Mouse (Mus musculus): Measurements from ENCODE around the gene Adam12. TPM values are rescaled to one million over a fixed set of nuclear protein-coding genes. Genes with fewer than 3 reads are reported as not detected.

Gene Adam12
- total and polyA plus RNA-seq, 2 experiments from 2014 or later = 1.0 to 4.6 TPM

DNA sequence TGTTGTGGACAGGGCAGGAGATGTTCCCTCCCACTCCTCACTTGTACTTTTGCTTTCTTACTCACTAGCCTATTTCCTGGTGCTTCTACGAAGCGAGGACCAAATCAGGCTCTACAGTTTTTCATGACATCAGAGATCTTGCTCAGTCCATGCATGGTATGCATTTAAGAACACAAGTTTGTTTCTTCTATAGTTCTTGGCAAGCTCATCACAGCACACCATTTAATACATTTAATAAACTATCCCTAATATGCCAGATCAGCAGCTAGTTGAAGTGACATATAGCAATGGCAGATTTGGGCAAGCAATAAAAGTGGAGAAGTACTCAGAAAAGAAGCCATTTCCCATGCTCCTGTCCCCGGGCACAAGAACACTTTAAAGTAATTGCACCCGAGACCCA is 285.8 kb downstream of the Adam12 start:
- no peak overlapping the region for H3K27ac ChIP-seq (ENCODE audit: low read depth)
- 73% methylated on average over 4 of the region's 4 CpGs for WGBS
- ATAC-seq (ENCODE audit: insufficient read depth, low read depth) = no peak
- H3K9ac ChIP-seq (replicated peaks; ENCODE audit: low read depth, low read length) = no peak overlapping the region
- no peak for DNase-seq (ENCODE audit: low spot score)
- TF ChIP-seq EP300 (IDR thresholded peaks at IDR 0.05; ENCODE audit: low read depth) (no peak), CTCF (IDR thresholded peaks at IDR 0.05; ENCODE audit: low read depth) (no peak)
- no peaks in the 10 kb centered on the region for H3K4me1 ChIP-seq (ENCODE audit: control insufficient read depth, insufficient read depth)
- H3K36me3 ChIP-seq (replicated peaks; ENCODE audit: control insufficient read depth, insufficient read depth, low read length) = no peaks in the 10 kb centered on the region
- no peak overlapping the region for H3K4me2 ChIP-seq (ENCODE audit: low read depth, low read length)
- no peak overlapping the region for H3K4me3 ChIP-seq (ENCODE audit: low read depth, low read length)
- no peaks in the 10 kb centered on the region for H3K27me3 ChIP-seq (ENCODE audit: control insufficient read depth, insufficient read depth, low read length)
- no peaks in the 10 kb centered on the region for H3K9me3 ChIP-seq (replicated peaks; ENCODE audit: control insufficient read depth, low read length)

DNA sequence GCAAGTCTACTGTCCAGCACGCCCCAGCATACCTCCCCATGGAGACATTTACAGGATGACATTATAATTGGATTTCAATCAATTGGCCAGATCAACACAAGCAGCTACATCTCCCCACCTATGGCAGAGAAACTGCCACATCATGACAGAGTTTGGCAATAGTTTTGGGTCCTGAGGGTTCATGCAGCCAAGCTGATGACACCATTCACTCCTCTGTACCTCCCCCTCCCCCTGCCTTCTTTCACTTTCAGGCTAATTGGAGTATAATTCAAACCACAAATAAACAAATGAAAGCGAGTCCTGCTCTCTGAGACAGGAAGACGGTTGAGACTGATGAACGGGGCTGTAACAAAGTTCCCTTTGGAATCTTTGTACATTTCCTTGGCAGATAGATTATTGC is 291.5 kb downstream of the Adam12 start:
- no peak overlapping the region for H3K9ac ChIP-seq (replicated peaks; ENCODE audit: low read depth, low read length)
- no peaks in the 10 kb centered on the region for H3K36me3 ChIP-seq (replicated peaks; ENCODE audit: control insufficient read depth, insufficient read depth, low read length)
- TF ChIP-seq CTCF (IDR thresholded peaks at IDR 0.05; ENCODE audit: low read depth) = no peak
- TF ChIP-seq EP300 (IDR thresholded peaks at IDR 0.05; ENCODE audit: low read depth) = no peak
- H3K4me3 ChIP-seq (ENCODE audit: low read depth, low read length) = no peak overlapping the region
- 65% methylated on average over 4 of the region's 4 CpGs for WGBS
- no peak overlapping the region for H3K27ac ChIP-seq (ENCODE audit: low read depth)
- H3K27me3 ChIP-seq (ENCODE audit: control insufficient read depth, insufficient read depth, low read length) = no peaks in the 10 kb centered on the region
- no peaks in the 10 kb centered on the region for H3K4me1 ChIP-seq (ENCODE audit: control insufficient read depth, insufficient read depth)
- ATAC-seq (ENCODE audit: insufficient read depth, low read depth) (no peak), DNase-seq (ENCODE audit: low spot score) (no peak)
- H3K4me2 ChIP-seq (ENCODE audit: low read depth, low read length) = no peak overlapping the region
- no peaks in the 10 kb centered on the region for H3K9me3 ChIP-seq (replicated peaks; ENCODE audit: control insufficient read depth, low read length)

DNA sequence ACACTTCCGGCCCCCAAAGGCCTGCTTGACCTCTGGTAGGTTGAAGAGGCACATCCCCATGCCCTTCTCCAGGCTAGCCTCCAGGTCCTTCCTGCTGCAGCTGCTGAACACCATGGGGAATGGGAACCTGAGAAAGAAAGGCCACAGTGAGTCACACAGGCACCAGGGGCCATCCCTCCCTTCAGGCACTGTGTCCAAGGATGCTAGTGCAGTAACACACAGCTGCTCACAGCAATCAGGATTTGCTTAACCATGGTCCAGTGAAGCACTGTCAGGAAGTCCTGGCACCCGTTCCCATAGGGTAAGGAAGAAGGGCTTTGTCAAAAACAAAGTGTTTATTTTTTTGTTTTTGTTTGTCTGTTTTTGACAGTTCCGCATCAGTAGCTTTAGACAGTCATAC is 294.5 kb downstream of the Adam12 start:
- no peak overlapping the region for H3K9ac ChIP-seq (replicated peaks; ENCODE audit: low read depth, low read length)
- DNase-seq (ENCODE audit: low spot score) (no peak), ATAC-seq (ENCODE audit: insufficient read depth, low read depth) (no peak)
- TF ChIP-seq CTCF (IDR thresholded peaks at IDR 0.05; ENCODE audit: low read depth) (no peak), EP300 (IDR thresholded peaks at IDR 0.05; ENCODE audit: low read depth) (no peak)
- no peaks in the 10 kb centered on the region for H3K36me3 ChIP-seq (replicated peaks; ENCODE audit: control insufficient read depth, insufficient read depth, low read length)
- H3K4me2 ChIP-seq (ENCODE audit: low read depth, low read length) = no peak overlapping the region
- H3K4me1 ChIP-seq (ENCODE audit: control insufficient read depth, insufficient read depth) = peaks cover 3% of the 10 kb centered on the region
- H3K27ac ChIP-seq (ENCODE audit: low read depth) = no peak overlapping the region
- no peak overlapping the region for H3K4me3 ChIP-seq (ENCODE audit: low read depth, low read length)
- 77% methylated on average over 3 of the region's 3 CpGs for WGBS
- no peaks in the 10 kb centered on the region for H3K9me3 ChIP-seq (replicated peaks; ENCODE audit: control insufficient read depth, low read length)
- H3K27me3 ChIP-seq (ENCODE audit: control insufficient read depth, insufficient read depth, low read length) = no peaks in the 10 kb centered on the region

DNA sequence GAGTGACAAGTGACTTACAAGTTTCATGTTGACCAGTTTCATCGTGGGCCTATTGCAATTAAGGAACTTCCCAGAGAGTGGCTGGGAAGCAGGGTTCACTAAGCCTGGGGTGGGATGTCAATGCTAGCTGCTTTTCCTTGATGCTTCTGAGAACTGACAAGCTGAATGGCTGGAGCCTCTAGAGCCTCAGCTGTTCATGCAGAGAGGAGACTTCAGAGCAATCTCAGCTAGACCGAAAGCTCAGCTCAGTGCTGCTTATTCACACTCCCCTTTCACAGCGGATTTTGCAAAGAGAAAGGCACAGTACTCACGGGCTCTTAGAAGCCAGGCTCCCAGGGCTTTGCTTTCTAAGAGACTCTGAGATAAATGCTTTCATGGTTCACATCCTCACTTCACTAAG is 295.6 kb downstream of the Adam12 start:
- no peak overlapping the region for H3K9ac ChIP-seq (replicated peaks; ENCODE audit: low read depth, low read length)
- peaks cover 3% of the 10 kb centered on the region for H3K4me1 ChIP-seq (ENCODE audit: control insufficient read depth, insufficient read depth)
- TF ChIP-seq EP300 (IDR thresholded peaks at IDR 0.05; ENCODE audit: low read depth) (no peak), CTCF (IDR thresholded peaks at IDR 0.05; ENCODE audit: low read depth) (no peak)
- no peak for DNase-seq (ENCODE audit: low spot score)
- H3K4me3 ChIP-seq (ENCODE audit: low read depth, low read length) = no peak overlapping the region
- no peaks in the 10 kb centered on the region for H3K36me3 ChIP-seq (replicated peaks; ENCODE audit: control insufficient read depth, insufficient read depth, low read length)
- no peaks in the 10 kb centered on the region for H3K9me3 ChIP-seq (replicated peaks; ENCODE audit: control insufficient read depth, low read length)
- no peak for ATAC-seq (ENCODE audit: insufficient read depth, low read depth)
- WGBS = 53% methylated on average over 4 of the region's 4 CpGs
- H3K4me2 ChIP-seq (ENCODE audit: low read depth, low read length) = no peak overlapping the region
- no peaks in the 10 kb centered on the region for H3K27me3 ChIP-seq (ENCODE audit: control insufficient read depth, insufficient read depth, low read length)
- H3K27ac ChIP-seq (ENCODE audit: low read depth) = no peak overlapping the region

DNA sequence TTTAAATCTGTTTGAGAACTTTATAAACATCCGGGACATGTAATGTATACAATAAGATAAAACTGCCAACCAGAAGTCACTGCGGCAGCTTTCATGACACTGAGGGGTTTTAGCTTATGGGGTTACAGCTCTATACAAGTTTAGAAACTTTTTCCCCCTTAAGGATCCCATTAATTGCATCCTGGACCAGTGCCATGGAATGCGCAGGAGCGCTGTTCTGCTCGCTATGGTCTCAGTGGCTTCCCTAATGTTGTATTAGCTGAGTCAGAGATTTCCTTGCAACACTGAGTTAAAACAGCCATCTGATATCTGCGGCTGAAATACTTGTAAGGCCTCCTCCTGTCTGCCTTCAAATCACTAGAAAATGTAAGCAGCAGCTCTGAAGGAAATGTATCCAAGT is 298.6 kb downstream of the Adam12 start:
- no peak for DNase-seq (ENCODE audit: low spot score)
- no peak for TF ChIP-seq CTCF (IDR thresholded peaks at IDR 0.05; ENCODE audit: low read depth)
- TF ChIP-seq EP300 (IDR thresholded peaks at IDR 0.05; ENCODE audit: low read depth) = no peak
- no peaks in the 10 kb centered on the region for H3K27me3 ChIP-seq (ENCODE audit: control insufficient read depth, insufficient read depth, low read length)
- no peak overlapping the region for H3K27ac ChIP-seq (ENCODE audit: low read depth)
- peaks cover 3% of the 10 kb centered on the region for H3K4me1 ChIP-seq (ENCODE audit: control insufficient read depth, insufficient read depth)
- no peak overlapping the region for H3K4me2 ChIP-seq (ENCODE audit: low read depth, low read length)
- 36% methylated on average over 6 of the region's 6 CpGs for WGBS
- no peak for ATAC-seq (ENCODE audit: insufficient read depth, low read depth)
- no peak overlapping the region for H3K9ac ChIP-seq (replicated peaks; ENCODE audit: low read depth, low read length)
- no peaks in the 10 kb centered on the region for H3K9me3 ChIP-seq (replicated peaks; ENCODE audit: control insufficient read depth, low read length)
- no peak overlapping the region for H3K4me3 ChIP-seq (ENCODE audit: low read depth, low read length)
- H3K36me3 ChIP-seq (replicated peaks; ENCODE audit: control insufficient read depth, insufficient read depth, low read length) = no peaks in the 10 kb centered on the region

DNA sequence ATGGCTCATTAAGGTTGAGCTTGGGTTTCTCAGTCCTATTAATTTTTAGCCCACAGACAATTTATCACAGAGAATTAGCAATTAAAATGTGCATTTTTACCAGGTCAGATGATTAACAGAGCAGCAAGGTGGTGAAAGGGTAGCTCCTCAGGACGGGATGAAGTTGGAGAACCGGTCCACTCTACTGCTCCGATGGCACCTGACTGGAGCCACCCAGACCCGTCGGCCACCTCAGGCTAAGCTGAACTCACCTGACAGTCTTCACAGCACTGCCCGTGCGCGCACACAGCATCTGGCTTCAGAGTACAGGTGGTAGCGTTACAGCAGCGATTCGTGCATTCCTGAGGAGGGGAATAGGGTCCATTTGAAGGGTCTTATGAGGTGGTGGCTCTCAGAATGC is 300.5 kb downstream of the Adam12 start:
- no peak overlapping the region for H3K4me2 ChIP-seq (ENCODE audit: low read depth, low read length)
- WGBS = 95% methylated on average over 11 of the region's 11 CpGs

More for the DNA sequence above, 300.5 kb downstream of the Adam12 start:
- TF ChIP-seq EP300 (IDR thresholded peaks at IDR 0.05; ENCODE audit: low read depth) (no peak), CTCF (IDR thresholded peaks at IDR 0.05; ENCODE audit: low read depth) (no peak)
- ATAC-seq (ENCODE audit: insufficient read depth, low read depth) (no peak), DNase-seq (ENCODE audit: low spot score) (no peak)
- peaks cover 3% of the 10 kb centered on the region for H3K4me1 ChIP-seq (ENCODE audit: control insufficient read depth, insufficient read depth)
- no peaks in the 10 kb centered on the region for H3K27me3 ChIP-seq (ENCODE audit: control insufficient read depth, insufficient read depth, low read length)
- 0 out of 2 replicates have a peak, but pooled peaks cover 3% of the 10 kb centered on the region for H3K9me3 ChIP-seq (replicated peaks; ENCODE audit: control insufficient read depth, low read length)
- no peak overlapping the region for H3K9ac ChIP-seq (replicated peaks; ENCODE audit: low read depth, low read length)
- no peaks in the 10 kb centered on the region for H3K36me3 ChIP-seq (replicated peaks; ENCODE audit: control insufficient read depth, insufficient read depth, low read length)
- H3K4me3 ChIP-seq (ENCODE audit: low read depth, low read length) = no peak overlapping the region
- no peak overlapping the region for H3K27ac ChIP-seq (ENCODE audit: low read depth)
